Mouse (Mus musculus) left cerebral cortex, adult 8-10 months (tissue): ENCODE data around the gene Cavin1. TPM values are rescaled to one million over a fixed set of nuclear protein-coding genes. Genes with fewer than 3 reads are reported as not detected.

Source experiments
- DNase-seq, 2 experiments: peaks; one replicate each; pipeline ENCODE4 v3.0.0; 2022; ENCODE audit warnings: low spot score in 2 of 2
- total RNA-seq, 4 experiments: library from RNA; stranded (reverse); gene quantifications; 2 replicates each; pipeline ENCODE4 v1.2.4; 2022

The Cavin1 gene
- total RNA-seq, 4 experiments from 2014 or later: 18.7 to 20.9 (median 20.8) TPM

- no peak for DNase-seq
These were observed 55.6 kb downstream of the Cavin1 start for GRCm38 (mm10) chr11:100915063-100915462.

DNA sequence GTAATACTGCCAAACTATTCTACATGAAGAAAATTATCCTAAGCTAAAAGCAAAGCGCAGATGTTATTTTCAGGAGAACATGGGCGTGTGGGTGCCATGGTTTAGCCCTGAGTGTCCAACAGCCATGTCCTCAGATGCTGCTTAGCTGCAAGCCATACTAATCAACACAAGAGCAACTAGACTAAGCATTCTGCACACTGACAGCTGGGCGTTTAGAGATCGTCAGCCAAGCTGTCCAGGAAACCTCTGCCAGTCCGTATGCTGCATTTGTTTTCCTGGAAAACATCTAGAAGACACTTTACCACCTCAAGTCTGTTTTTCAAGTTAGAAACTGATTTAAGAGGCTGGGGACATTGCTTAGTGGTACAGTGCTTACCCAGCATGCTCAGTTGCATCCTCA lies 56.3 kb downstream of the Cavin1 start:
- DNase-seq: no peak

DNA sequence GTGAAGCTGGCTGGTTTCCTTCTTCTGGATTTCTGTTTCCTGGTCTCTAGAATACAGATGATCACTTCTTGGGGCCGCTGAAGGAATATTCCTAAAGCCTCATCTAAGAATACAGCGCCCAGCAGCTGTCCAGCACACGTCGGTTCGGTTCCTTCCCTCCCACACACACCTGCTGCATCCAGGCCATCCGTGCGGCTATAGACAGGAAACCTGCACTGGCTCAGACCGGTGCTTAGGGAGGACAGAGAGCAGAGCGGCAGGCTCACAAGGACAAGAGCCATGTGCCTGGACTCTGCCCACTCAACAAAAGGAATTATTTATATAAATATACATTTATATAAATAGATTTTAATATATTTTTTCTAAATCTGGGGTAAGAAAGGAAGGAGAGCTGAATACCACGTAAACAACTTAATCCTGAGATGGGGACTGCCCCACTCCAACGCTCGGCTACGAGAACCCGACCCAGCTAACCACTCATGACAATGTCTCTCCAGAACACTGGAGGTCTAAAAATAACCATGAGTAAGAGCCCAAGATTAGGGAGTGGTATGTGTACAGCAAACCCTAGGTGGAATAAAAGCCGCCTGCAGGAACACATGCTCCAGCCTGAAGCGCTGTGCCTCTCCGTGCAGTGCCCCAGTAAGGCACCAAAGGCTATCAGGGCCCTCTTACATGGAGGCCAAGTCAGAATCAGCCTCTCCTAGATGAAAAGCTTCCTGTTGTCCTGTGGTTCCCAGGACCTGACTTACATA lies 58.1 kb downstream of the Cavin1 start:
- no peak for DNase-seq

- DNase-seq: no peak
These were observed 62.1 kb downstream of the Cavin1 start for GRCm38 (mm10) chr11:100908567-100908966.

- no peak for DNase-seq
These were observed 62.6 kb downstream of the Cavin1 start for GRCm38 (mm10) chr11:100908112-100908511.

DNA sequence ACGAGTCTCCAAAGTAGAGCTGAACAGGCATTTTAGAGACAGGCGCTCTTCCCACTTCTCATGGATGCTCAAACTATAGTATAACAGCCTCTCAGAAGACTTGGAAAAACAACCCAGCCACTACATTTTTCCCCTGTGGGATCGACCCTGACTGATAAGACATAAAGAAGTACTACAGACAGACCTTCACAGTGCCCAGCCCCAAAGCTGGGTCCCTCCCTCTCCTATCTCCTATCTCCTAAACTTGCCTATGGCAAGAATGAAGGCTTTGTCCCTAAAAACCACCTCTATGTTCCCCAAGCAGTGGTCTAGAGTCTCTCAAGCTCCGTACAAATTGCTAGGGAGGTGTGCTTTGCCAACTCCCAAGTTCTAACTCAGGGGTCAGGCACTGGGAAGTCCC lies 63.8 kb downstream of the Cavin1 start:
- DNase-seq: no peak

Other genes with a start within 250 kb of the Cavin1 start
- 100 to 1,000 TPM; 148 to 157 (median 154) TPM for gene Rab5c, start 232.7 kb downstream of the Cavin1 start, total RNA-seq
- gene Kcnh4, start 210.9 kb downstream of the Cavin1 start, total RNA-seq: 10 to 100 TPM; 18.4 to 20.2 (median 18.7) TPM
- gene Hcrt, start 208.0 kb downstream of the Cavin1 start, total RNA-seq: not detected
- 1 to 10 TPM; 6.6 to 9.2 (median 8.0) TPM for gene Ghdc, start 199.9 kb downstream of the Cavin1 start, total RNA-seq
- gene Stat5b, start 120.2 kb downstream of the Cavin1 start, total RNA-seq: 10 to 100 TPM; 26.8 to 30.9 (median 30.6) TPM
- gene Stat5a, start 111.5 kb downstream of the Cavin1 start, total RNA-seq: 1 to 10 TPM; 2.0 to 2.8 (median 2.1) TPM
- 10 to 100 TPM; 39.0 to 54.7 (median 46.3) TPM for gene Stat3, start 31.3 kb downstream of the Cavin1 start, total RNA-seq
- gene Atp6v0a1, start 38.6 kb upstream of the Cavin1 start, total RNA-seq: 100 to 1,000 TPM; 407 to 438 (median 419) TPM
- 10 to 100 TPM; 10.4 to 18.5 (median 12.8) TPM for gene Naglu, start 99.1 kb upstream of the Cavin1 start, total RNA-seq
- gene Hsd17b1, start 107.5 kb upstream of the Cavin1 start, total RNA-seq: 1 to 10 TPM in 1 of 4 experiments, under 1 TPM in 3; 0.46 to 1.8 (median 0.60) TPM
- gene Coasy, start 111.7 kb upstream of the Cavin1 start, total RNA-seq: 10 to 100 TPM; 20.7 to 26.2 (median 23.7) TPM
- 10 to 100 TPM; 31.1 to 41.9 (median 37.1) TPM for gene Mlx, start 116.4 kb upstream of the Cavin1 start, total RNA-seq
- 1 to 10 TPM; 2.2 to 4.7 (median 3.8) TPM for gene Psmc3ip, start 124.5 kb upstream of the Cavin1 start, total RNA-seq
- gene Retreg3, start 149.0 kb upstream of the Cavin1 start, total RNA-seq: 10 to 100 TPM; 50.1 to 52.2 (median 50.9) TPM
- gene Tubg1, start 149.1 kb upstream of the Cavin1 start, total RNA-seq: 10 to 100 TPM; 47.1 to 49.2 (median 47.9) TPM
- gene Tubg2, start 185.0 kb upstream of the Cavin1 start, total RNA-seq: 10 to 100 TPM; 53.1 to 58.8 (median 56.7) TPM
- 100 to 1,000 TPM; 173 to 184 (median 176) TPM for gene Cntnap1, start 199.6 kb upstream of the Cavin1 start, total RNA-seq
- 10 to 100 TPM; 13.5 to 15.9 (median 15.3) TPM for gene Plekhh3, start 200.5 kb upstream of the Cavin1 start, total RNA-seq
- under 1 TPM in 2 of 4 experiments, not detected in 2; 0.18 to 0.34 TPM for gene Ccr10, start 204.6 kb upstream of the Cavin1 start, total RNA-seq